Comparison of ENCODE assay signal across 10 mouse cellular contexts in genomic region chr2:181491432-181492205, GRCm38 (mm10). TPM values are rescaled to one million over a fixed set of nuclear protein-coding genes. Genes with fewer than 3 reads are reported as not detected.
DNase-seq lines count a peak whose midpoint lies in the region; ATAC-seq and TF ChIP-seq lines count a peak whose summit lies in the region.
"Had no signal": no experiment of that assay in that cellular context is flagged by ENCODE, and none has a peak within 500 bp of the region (broad histone marks: within the 10 kb centered on the region; RNA-seq: fewer than 3 reads in every experiment).

No protein-coding gene starts in this region.

- TF ChIP-seq CTCF in lung, postnatal 0 days (IDR thresholded peaks at IDR 0.05): no peak

- H3K36me3 ChIP-seq in kidney, embryonic 15.5 days: no peaks in the 10 kb centered on the region
- H3K36me3 ChIP-seq in lung, postnatal 0 days (ENCODE audit: insufficient read depth, low read length): no peaks in the 10 kb centered on the region
- H3K36me3 ChIP-seq: heart, embryonic 15.5 days had no signal

- no peak overlapping the region for H3K9ac ChIP-seq in kidney, embryonic 15.5 days
- no peak overlapping the region for H3K9ac ChIP-seq in lung, postnatal 0 days (replicated peaks; ENCODE audit: low read depth)
- H3K9ac ChIP-seq: heart, embryonic 15.5 days had no signal

- no peak overlapping the region for H3K27ac ChIP-seq in kidney, embryonic 15.5 days
- no peak overlapping the region for H3K27ac ChIP-seq in lung, postnatal 0 days (ENCODE audit: low read length)
- H3K27ac ChIP-seq: heart, embryonic 15.5 days had no signal

- ATAC-seq in kidney, embryonic 15.5 days (replicated peaks; ENCODE audit: low FRiP score): no peak
- ATAC-seq in lung, postnatal 0 days: no peak

- DNase-seq in kidney, adult 11 months: peak; percentile 34
- DNase-seq in embryo, embryonic 11 days: peak; percentile 27
- peak; percentile 36 for DNase-seq in lung, postnatal 0 days (ENCODE audit: low spot score)
- DNase-seq in testis, postnatal 10 days (ENCODE audit: low spot score): peak; percentile 61
- DNase-seq in layer of hippocampus, adult 18-20 months (ENCODE audit: low spot score in 2 of 2): no peak
- DNase-seq in cerebellum, adult 9-10 months: no peak
- no peak for DNase-seq in frontal cortex, postnatal 10 days (ENCODE audit: low spot score in 2 of 2)

- H3K4me2 ChIP-seq in kidney, embryonic 15.5 days: no peak overlapping the region
- H3K4me2 ChIP-seq in lung, postnatal 0 days (replicated peaks; ENCODE audit: low read depth, low read length): no peak overlapping the region
- H3K4me2 ChIP-seq: heart, embryonic 15.5 days; midbrain, embryonic 11.5 days had no signal

- peaks cover 39% of the 10 kb centered on the region for H3K4me1 ChIP-seq in kidney, embryonic 15.5 days
- H3K4me1 ChIP-seq in lung, postnatal 0 days (ENCODE audit: insufficient read depth, low read depth, low read length): peaks cover 4% of the 10 kb centered on the region; the same call in 1 of the 2 replicates

- no peaks in the 10 kb centered on the region for H3K9me3 ChIP-seq in kidney, embryonic 15.5 days (replicated peaks)
- no peaks in the 10 kb centered on the region for H3K9me3 ChIP-seq in lung, postnatal 0 days (ENCODE audit: low read length)
- H3K9me3 ChIP-seq: heart, embryonic 15.5 days had no signal

- H3K4me3 ChIP-seq in kidney, embryonic 15.5 days (replicated peaks): no peak overlapping the region
- H3K4me3 ChIP-seq in lung, postnatal 0 days (ENCODE audit: low read depth, low read length): no peak overlapping the region
- H3K4me3 ChIP-seq: heart, embryonic 15.5 days had no signal

- TF ChIP-seq EP300 in lung, postnatal 0 days (IDR thresholded peaks at IDR 0.05): no peak

- H3K27me3 ChIP-seq in kidney, embryonic 15.5 days: no peaks in the 10 kb centered on the region
- no peaks in the 10 kb centered on the region for H3K27me3 ChIP-seq in lung, postnatal 0 days (replicated peaks; ENCODE audit: insufficient read depth, low read length)
- H3K27me3 ChIP-seq: heart, embryonic 15.5 days had no signal

- 28% methylated on average over 7 of the region's 7 CpGs for WGBS in kidney, embryonic 15.5 days
- WGBS in lung, postnatal 0 days: 28% methylated on average over 7 of the region's 7 CpGs

RNA-seq across cellular contexts. Expression of gene Abhd16b, which starts 1.4 kb away (rescaled TPM):
- polyA plus RNA-seq in kidney, embryonic 15.5 days (2015; fragmentation: Nextera tagmentation; extraction: Ambion mirVana): 0.30 TPM in 1 of 2 replicates, not detected in the other
- polyA plus RNA-seq in lung, postnatal 0 days (2015; fragmentation: Nextera tagmentation; extraction: Ambion mirVana): 0.21 and 0.25 TPM in 2 replicates
- total RNA-seq in layer of hippocampus, adult 18-20 months (2021): not detected

RNA-seq across cellular contexts. Expression of gene Tpd52l2, which starts 5.3 kb away (rescaled TPM):
- polyA plus RNA-seq in kidney, embryonic 15.5 days (2015; fragmentation: Nextera tagmentation; extraction: Ambion mirVana): 162 and 169 TPM in 2 replicates
- 131 and 135 TPM in 2 replicates for polyA plus RNA-seq in lung, postnatal 0 days (2015; fragmentation: Nextera tagmentation; extraction: Ambion mirVana)
- total RNA-seq in layer of hippocampus, adult 18-20 months (2021): 10 to 100 TPM; 71.5 to 78.4 TPM

RNA-seq across cellular contexts. Expression of gene Dnajc5, which starts 28.7 kb away (rescaled TPM):
- 84.4 and 88.6 TPM in 2 replicates for polyA plus RNA-seq in kidney, embryonic 15.5 days (2015; fragmentation: Nextera tagmentation; extraction: Ambion mirVana)
- 57.2 and 59.5 TPM in 2 replicates for polyA plus RNA-seq in lung, postnatal 0 days (2015; fragmentation: Nextera tagmentation; extraction: Ambion mirVana)
- 100 to 1,000 TPM; 274 to 282 TPM for total RNA-seq in layer of hippocampus, adult 18-20 months (2021)

RNA-seq across cellular contexts. Expression of gene Zbtb46, which starts 32.4 kb away (rescaled TPM):
- polyA plus RNA-seq in kidney, embryonic 15.5 days (2015; fragmentation: Nextera tagmentation; extraction: Ambion mirVana): 25.5 and 28.0 TPM in 2 replicates
- 11.2 and 14.8 TPM in 2 replicates for polyA plus RNA-seq in lung, postnatal 0 days (2015; fragmentation: Nextera tagmentation; extraction: Ambion mirVana)
- 1 to 10 TPM; 8.0 to 8.4 TPM for total RNA-seq in layer of hippocampus, adult 18-20 months (2021)

Comparison
In these comparisons a context has a peak if more than half of its experiments do, and no peak if none do; other contexts are left out.
1. DNase-seq: peak in kidney, adult 11 months (single experiment), embryo, embryonic 11 days (single experiment), lung, postnatal 0 days (single experiment) and testis, postnatal 10 days (single experiment); none in layer of hippocampus, adult 18-20 months (0 of 2), cerebellum, adult 9-10 months (single experiment) and frontal cortex, postnatal 10 days (0 of 2).